Mouse (Mus musculus): ENCODE data around the gene Chrnd. TPM values are rescaled to one million over a fixed set of nuclear protein-coding genes. Genes with fewer than 3 reads are reported as not detected.

Chrnd gene
- not detected in 2 replicates for total RNA-seq (2021)
- long read RNA-seq: 0 reads

DNA sequence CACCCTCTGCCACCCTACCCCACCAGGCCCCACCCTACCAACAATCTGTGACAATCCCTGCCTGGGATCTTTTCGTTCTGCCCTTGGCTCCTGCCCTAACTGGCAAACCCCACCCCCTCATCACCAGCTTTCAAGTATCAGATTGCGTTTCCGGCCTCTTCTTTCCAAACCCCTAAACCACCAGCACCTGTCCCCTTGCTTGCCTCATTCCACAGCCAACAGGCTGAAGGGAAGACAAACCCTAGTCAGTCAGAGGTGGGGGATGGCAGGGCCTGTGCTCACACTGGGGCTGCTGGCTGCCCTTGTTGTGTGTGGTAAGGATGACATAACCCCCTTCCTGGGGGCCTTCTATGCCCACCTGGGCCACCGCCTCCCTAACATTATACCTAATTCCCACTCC is at the start of gene Chrnd:
Gene Chrnd, plus strand, starts transcription at position 179 of the 400 bp plus-strand sequence.
- no peak for DNase-seq

DNA sequence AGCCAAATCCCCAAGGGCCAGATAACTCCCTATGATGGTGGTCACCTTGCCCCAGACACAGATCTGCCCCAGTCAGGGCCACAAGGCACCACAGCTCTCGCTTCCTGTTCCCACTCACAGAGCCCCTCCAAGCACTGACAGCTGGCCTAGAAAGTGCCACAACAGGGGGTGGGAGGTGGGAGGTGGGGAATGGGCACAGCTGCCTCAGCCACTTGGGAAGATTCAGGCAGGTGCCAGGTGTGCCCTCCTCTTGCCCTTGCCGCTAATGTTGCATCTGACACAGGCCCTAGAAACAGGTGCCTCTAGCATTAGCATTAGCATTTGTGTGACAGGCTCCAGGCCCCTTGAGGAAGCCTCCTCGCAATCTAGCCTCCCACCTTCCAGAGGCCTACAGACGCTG is 48.9 kb upstream of the Chrnd start:
- no peak for DNase-seq

DNA sequence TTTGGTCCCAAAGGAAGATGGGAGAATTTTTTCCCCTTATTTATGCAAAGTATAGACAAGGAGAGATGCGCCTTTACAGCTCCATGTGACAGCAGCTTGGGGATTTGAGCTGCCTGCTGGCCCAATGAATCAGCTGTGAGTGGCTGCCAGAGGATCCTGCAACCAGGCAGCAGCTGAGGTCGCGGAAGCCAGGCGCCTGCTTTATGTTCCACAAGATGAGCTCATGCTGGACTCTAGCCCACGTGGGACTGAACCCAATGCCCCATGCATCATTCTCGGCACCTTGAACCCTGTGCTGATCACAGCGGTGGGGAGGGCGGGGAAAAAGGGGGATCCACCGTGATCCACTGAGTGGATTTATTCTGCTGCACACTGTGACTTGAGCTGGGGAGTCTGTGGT is 48.0 kb upstream of the Chrnd start:
- DNase-seq: peak; percentile 79

DNA sequence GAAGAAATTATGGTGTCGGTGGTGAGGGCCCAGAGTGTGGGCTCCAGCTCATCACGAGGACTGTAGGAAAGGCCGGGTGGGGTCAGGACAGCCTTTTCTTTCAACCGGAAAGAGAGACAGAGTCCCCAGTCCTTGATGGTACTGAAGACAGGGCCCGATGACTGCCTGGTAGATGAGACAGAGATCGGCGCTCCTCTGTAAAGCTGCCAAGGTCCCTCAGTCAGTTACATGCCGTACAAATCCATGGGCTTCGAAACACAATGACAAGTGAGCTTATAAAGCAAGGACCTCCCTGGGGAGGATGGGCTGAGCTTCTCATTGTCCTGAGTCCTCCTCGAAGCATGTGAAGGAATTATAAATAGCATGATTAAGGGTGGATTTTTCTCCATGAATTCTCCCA is 47.3 kb upstream of the Chrnd start:
- DNase-seq: peak; percentile 44

DNA sequence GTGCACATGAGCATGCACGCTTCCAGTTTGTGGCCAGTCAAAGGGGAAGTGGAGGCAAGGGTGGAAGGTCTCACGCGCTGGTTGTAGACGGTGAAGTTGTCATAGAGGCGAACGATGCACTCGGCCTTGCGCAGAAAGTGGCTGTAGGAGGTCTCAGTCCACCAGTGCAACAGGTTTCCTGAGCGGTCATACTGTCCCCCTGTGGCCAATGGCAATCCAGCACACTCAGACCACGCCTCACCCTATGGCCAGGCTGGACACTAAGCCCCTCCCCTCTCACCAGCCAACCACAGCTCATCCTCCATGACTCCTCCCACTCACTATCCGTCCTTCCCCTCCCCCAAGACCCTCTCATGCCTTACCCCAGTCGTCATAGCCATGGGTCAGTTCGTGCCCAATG is 41.0 kb upstream of the Chrnd start:
- no peak for DNase-seq

DNA sequence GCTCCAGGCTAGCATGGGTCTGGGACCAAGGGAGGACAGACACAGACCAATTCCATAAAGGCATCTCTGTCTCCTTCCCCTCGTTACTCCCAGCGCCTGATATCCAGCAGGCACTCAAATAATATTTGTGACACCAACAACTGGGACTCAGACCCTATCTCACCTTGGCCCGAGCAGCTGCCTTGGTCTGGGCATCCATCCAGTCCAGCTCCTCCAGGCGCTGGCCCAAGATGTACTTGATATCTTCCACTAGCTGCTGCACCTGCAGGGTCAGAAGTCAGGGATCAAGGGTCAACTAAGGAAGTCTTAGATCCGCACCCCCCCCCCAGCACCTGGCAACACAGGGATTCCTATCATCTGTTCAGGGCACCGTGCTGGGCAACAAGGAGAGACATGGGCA is 39.1 kb upstream of the Chrnd start:
- DNase-seq: no peak

DNA sequence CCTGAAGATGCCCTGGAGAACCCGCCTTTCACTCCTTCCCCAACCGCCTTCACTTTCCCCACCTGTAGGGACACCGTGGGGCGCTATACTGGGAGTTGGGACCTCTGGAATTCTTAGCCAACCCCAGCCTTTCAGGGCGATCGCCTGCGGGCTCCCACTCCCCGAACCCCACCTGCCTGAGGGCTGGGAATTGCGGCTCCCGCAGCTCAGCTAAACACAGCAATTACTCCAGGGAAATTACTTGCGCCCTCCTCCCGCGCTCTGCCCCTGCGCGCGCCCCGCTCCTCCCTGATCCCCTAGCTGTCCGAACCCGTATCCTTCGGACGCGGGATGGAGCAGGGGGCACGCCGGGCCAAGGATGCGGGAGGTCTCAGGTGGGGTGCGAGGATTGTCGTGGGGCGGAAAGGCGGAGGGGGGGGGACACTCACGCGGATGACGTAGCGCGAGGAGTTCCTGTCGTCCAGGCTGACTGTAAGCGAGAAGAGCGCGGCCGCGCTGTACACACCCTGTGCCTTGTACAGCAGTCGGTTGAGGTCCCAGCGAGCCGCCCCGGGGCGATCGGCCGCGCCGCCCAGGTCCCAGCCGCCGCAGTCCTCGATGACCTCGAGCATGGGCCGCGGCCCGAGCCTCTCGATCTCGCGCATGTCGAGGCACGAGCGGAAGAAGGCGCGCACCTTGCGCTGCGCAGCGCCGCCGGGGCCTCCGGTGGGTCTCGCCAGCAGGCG is 36.5 kb upstream of the Chrnd start:
- DNase-seq: no peak

DNA sequence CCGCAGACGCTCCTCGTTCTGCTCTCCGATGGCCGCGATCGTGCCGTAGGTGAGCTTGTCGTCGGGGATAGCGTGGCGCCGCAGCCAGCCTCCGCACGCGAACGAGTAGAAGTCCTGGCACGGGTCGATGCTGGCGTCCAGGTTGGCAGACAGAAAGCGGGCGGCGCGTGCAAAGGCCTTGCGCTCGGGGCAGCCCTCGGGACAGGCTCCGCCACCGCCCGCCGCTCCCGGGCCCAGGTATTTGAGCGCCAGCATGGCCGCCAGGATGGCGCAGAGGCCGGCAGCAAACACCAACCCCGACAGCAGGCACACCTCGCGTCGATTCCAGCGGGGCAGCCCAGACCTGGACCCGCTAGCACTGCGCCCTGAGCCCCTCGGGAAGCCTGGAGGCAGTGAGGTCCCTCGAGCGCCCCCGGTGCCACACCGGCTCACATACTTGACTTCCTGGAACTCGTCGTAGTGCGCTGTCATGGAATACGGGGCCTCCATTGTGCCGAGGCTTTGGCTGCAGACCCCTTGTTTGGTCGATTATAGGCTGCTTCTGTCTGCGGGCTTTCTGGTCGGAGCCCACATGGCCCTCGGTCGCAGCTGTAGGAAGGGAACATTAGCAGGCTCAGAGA is 35.8 kb upstream of the Chrnd start:
- DNase-seq: no peak

DNA sequence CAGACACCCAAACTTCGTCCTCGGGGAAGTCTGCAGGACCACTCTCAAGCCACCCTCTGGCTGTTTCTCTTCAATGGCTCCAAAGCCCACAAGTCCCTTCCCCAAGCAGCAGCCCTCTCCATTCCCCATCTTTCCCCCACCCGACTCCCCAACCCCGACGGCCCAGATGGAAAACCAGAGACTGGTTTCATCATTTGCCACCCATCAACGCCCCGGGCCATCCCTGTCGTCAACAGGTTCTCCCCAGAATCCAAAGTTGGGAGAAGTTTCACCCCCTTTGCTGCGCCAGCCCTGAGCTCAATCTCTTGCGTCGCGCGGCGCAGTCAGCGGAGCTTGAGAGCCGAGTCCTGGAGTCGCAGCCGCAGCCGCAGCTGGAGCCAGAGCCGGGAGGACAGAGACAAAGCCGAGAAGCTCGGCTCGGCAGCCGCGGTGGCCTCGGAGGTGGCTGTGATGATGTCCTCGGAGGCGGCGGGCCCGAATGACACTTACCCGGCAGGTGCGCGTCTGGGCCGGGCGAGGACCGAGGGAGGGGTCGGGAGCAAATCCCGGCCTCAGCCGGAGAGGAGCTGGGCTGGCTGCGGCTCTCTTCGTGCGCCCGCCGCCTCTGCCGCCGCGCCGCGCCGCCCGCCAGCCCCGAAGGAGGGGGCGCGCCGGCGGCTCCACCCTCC is 34.7 kb upstream of the Chrnd start:
- DNase-seq: peak; percentile 26

DNA sequence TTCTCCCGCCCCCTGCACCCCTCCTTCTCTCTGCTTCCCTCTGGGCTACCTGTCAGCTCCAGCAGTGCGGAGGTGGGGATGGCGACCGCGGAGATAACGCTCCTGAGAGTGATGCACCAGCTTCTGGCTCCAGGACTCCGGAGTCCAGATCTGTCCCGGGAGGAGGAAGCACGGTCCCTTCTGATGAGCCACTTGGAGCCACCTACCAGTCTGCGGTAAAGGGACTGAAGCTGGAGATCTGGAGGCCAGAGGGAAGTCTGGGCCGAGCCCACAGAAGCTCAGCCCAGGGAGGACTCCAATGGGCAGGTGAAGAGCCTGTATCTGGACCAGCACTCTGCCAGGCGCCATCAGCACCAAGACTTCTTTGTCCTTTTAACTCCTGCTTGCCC is 34.2 kb upstream of the Chrnd start, which contains the start of gene Ecel1:
Gene Ecel1, minus strand, starts transcription at position 323 of the 389 bp plus-strand sequence.
- DNase-seq: no peak

DNA sequence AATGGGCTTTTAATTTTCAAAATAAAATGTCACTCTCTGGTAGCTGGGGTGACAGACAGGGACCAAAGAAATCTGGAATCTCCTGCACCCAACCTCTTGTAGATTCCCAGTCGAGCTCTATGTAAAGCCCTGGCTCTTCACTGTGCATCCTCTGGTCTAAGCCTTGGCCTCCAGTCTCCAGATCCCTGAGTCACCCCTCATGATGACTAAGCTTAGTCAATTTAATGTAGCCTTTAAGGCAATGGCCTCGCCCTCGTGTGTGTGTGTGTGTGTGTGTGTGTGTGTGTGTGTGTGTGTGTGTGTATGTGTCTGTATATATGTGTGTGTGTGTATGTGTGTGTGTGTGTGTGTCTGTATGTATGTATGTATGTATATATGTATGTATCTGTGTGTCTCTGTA is 31.0 kb upstream of the Chrnd start:
- no peak for DNase-seq

DNA sequence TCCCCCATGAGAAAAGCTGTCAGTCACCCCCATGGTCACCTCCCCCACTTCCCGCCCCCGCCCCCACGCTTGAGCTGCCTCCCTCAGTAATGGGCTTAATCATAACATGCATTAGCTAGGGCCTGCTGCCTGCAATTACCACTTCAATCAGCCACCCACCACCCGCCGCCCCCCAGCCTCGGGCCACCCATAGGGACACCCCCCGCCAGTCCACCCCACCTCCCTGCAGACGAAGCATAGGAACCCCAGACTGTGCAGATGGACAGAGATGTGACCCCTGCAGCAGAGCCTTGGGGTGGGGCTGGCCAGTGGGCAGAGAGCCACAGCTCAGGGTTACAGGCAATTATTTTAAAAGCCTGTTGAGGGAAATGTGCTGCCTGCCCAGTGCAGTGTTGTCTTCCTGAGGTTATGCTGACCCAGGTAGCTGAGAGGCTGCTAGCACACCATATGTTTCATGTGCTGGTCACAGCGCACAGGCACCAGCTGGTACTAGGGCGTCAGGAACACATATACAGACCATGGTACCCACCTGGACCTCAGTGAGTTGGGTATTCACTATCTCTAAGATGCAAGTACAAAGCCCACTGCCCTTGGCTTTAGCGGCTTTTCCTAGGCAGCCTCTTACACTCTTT is 26.1 kb upstream of the Chrnd start:
- DNase-seq: no peak

DNA sequence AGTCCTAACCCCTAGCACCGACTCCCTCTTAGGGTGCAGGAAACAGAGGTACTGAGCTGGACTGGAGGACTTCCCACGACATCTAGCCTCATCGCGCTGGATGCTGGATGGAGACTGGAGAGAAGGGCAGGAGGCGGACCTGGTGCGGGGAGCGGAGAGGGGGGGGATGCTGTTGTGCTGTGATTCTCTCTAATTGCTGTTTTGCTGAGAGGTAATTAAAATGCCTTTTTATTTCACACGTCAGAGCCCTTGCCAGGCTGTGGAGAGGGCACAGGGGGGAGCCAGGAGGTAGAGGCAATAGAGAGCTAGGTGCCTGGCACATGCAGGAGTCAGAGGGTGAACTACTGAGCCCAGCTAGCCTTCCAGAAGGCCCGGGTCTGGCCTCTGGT is 25.6 kb upstream of the Chrnd start:
- no peak for DNase-seq

DNA sequence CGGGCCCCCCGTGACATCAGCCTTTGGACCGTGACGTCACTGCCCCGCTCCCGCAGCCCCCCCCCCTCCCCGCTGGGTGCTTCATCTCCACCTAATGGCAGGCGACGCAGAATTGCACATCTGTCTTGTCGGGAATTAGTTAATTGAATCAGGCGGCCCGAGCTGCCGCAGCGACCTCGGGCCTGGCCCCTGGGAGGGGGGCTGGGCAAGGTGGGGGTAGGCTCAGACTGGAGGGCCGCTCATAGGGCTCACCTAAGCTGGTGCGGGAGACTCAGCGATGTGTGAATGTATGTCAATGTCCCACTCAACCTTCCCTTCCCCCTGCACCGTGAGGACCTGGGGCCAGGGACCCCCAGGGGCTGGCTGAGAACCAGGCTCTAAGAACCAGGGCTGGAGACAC is 19.9 kb upstream of the Chrnd start:
- no peak for DNase-seq

DNA sequence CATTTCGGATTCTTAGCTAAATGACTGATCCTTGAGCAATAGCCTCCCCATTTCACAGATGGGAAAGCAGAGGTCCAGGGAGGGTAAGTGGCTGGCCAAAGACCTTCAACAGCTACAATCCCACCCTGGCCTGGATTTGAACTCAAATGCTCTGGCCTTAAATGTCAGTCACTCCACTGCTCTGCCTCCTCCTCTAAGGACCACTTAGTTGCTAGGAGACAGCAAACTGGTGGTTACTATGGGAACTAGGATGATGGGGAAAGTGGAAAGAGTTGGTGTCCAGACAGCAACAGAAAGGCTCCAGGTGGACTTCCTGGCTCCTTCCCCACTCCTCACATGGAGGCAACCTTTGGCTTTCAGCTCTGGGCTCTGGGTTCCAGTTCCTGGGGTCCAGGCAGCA is 19.1 kb upstream of the Chrnd start:
- no peak for DNase-seq

DNA sequence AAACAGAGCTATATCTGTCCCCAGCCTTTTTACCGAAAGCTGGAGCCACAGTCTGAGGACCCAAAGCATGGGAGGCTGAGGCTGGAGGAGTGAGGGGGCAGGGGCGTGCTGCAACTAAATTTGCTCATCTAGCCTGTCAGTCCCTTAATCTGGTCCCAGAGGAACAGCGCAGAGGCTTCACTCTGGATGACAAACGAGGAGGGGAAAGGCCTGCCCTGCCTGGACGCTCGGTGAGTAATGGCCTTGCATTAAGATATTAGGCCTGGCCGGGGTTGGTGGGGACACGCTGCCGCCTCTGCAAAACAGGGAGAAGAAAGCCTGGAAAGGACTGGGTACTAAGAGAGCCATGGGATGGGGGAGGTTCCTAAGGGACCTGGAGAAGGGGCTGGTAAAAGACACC is 18.1 kb upstream of the Chrnd start:
- DNase-seq: peak; percentile 47

DNA sequence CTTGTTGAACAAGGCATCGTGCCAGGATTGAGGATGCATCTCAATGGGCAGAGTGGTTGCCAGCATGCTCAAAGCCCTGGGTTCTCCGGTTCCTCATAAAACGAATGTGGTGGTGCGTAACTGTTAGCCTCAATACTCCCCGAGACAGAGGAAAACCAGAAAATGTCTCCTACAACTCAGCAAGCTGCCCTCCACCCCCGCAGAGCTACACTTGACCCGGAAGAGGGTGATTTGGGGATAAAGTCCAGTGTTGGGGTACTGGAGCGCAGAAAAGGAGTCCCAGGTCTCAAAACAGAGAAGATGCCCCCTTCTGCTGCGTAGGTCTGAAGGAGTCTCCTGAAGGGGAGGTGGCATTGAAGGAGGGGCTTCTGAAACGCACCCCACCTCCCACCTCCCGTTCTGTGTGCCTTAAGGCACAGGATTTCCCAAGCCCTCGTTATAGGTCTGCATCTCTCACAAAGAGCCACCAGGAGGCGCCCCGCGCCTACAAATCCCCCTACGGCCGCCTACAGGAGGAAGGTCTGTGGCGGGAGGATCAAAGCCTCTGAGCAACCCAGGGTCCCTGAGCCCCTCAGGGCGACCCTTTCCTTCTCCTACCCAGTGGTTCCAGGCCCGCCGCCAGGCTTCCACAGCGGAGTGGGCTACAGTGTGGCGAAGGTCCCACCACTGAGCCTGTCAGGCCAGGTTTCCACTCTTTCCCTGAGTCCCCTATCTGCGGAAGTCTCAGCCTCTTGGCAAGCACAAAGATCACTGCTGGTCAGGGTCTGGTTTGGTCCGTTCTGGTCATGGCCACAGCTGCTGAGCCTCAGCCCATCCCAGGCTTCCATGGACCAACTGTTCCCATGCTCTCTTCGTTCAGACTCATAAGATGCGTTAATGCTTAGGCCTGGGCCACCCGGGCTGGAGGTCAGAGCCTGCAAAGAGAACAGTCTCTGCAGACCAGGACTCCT is 16.1 kb upstream of the Chrnd start:
- DNase-seq: peak; percentile 72

DNA sequence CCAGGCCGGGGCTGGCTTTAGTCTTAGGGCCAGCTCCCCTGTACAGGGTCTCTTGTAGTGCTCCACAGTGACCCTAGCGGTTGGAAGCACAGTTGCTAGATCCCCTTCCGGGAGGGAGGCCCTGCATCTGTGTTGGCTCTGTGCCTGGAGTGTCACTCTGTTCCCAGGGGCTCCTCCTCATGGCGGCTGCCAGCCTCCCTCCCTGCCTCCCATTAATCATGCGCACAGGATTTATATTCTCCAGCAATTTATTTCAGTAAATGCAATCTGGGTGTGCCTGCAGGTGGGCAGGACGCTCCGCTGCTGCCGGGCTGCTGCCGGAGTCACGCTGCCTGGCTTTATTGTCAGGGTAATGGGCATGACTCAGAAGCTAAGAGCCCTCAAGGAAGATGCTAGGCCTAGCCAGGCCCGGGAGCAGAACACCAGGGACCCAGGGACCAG is 14.5 kb upstream of the Chrnd start:
- peak; percentile 31 for DNase-seq

DNA sequence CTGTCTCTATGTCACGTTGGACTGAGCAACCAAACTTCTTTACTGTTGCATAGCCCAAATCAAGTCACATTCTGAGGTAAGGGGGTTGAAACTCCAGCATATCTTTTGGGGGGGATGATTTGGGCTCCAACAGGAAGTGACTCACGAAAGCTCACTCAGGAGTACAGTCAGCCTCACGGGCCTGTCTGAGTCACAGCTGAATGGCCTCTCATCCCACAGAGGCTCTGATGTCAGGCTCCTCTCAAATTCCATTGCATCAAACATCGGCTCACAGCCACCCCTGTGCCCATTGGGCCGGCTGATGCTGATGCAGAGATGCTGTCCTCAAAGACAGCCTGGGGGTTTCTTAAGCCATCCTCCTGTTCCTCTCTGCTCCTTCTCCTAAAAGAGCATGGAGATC is 9.5 kb upstream of the Chrnd start:
- peak; percentile 55 for DNase-seq

DNA sequence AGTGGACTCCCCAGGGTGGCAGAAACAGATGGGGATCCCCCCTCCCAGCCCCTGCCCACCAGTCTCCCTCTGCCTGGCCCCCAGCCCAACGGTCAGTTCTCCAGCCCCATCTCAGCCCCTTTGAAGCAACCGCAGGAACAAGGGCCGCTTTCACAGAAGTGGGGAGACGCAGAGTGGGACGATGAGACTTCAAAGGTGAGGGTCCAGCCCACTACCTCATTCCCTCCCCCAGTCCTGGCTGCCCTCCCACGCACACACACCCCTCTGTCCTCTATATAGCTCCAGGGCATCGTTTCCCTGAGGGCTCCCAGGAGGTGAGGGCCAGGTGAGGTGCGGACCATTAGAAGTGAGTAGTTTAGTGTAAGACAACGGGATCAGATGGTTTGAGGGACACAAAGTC is 7.4 kb upstream of the Chrnd start, which contains the start of gene Prss56:
Gene Prss56, plus strand, starts transcription at position 301 of the 400 bp plus-strand sequence.
- DNase-seq: no peak

DNA sequence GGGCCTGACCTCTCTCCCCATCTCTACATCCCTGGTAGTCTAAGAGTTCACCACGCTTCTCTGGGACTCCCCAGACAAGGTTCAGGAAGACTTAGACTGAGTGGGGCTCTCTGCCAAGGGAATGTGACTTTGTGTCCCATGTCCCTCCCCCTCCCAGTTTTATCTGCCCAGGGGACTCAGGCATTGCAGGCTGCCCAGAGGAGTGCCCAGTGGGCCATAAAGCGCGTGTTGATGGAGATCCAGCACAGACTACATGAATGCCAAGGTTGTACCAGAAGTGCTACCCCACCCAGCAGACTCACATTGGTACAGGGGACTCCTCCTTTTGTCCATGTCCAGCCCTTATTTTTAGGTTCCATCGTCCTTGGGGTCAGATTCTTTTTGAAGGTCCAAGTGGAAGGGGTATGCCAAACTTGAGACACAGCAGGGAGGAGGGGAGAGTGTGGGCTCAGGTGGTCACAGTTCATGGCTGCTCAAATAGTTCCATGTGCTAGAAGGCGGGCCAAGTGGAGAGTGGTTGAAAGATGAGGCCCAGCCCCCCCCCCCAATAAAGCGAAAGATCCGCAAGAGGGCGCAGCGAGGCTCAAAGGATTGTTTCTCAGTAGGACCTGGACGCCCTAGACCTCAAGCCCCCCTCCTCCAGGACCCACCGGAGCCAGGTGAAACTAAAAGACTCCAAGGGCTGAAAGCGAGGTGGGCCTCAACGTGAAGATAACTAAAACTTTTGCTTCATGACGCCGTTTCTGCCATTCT is 6.2 kb upstream of the Chrnd start:
- no peak for DNase-seq
